Mouse (Mus musculus) embryonic facial prominence, embryonic 12.5 days (tissue): ENCODE data around the gene Sdsl. TPM values are rescaled to one million over a fixed set of nuclear protein-coding genes. Genes with fewer than 3 reads are reported as not detected.
"Not testable (repeated sequence)": the region's sequence is repeated elsewhere in the genome, so short reads cannot be mapped to it uniquely, and the experiment has no call there.

ENCODE experiments used
- ATAC-seq: fragments of 200-750 bp; cut with Nextera tagmentation; 2 replicates; pipeline ENCODE4 v1.8.0; 2017; ENCODE audit not compliant: insufficient number of reproducible peaks, insufficient read depth, low FRiP score, low TSS enrichment
- H3K27ac ChIP-seq: fragments of 300-500 bp; sonication (generic); 2 replicates; pipeline ENCODE4 v1.5.1; 2016; ENCODE audit warnings: mild to moderate bottlenecking
- H3K27me3 ChIP-seq: fragments of 300-500 bp; sonication (generic); 2 replicates; pipeline ENCODE4 v1.6.1; 2016; ENCODE audit warnings: mild to moderate bottlenecking, moderate library complexity
- H3K36me3 ChIP-seq: fragments of 300-500 bp; sonication (generic); 2 replicates; pipeline ENCODE4 v1.6.1; 2016; ENCODE audit warnings: mild to moderate bottlenecking
- H3K4me1 ChIP-seq: fragments of 300-500 bp; sonication (generic); 2 replicates; pipeline ENCODE4 v1.6.1; 2016
- H3K4me2 ChIP-seq: fragments of 300-500 bp; sonication (generic); replicated peaks from 2 replicates; pipeline ENCODE4 v1.6.1; 2016; ENCODE audit warnings: mild to moderate bottlenecking, moderate library complexity
- H3K4me3 ChIP-seq: fragments of 300-500 bp; sonication (generic); 2 replicates; pipeline ENCODE4 v1.5.1; 2016; ENCODE audit warnings: mild to moderate bottlenecking
- H3K9ac ChIP-seq: fragments of 300-500 bp; sonication (generic); 2 replicates; pipeline ENCODE4 v1.6.1; 2016; ENCODE audit warnings: mild to moderate bottlenecking, moderate library complexity
- H3K9me3 ChIP-seq: fragments of 300-500 bp; sonication (generic); 2 replicates; pipeline ENCODE4 v1.6.1; 2016; ENCODE audit warnings: mild to moderate bottlenecking, moderate library complexity
- WGBS: fragments of 180-500 bp; shearing (Covaris S2); methylation state at CpG from one replicate; pipeline ENCODE4 v1.1.7; 2016; 5-methylcytosine and 5-hydroxymethylcytosine counted together
- polyA plus RNA-seq: library from polyadenylated mRNA; unstranded; fragments of >200 nt; fragmentation: Nextera tagmentation; extraction: Ambion mirVana; gene quantifications from 2 replicates; pipeline ENCODE4 v1.2.1, GENCODE M21; 2016

Sdsl gene
- polyA plus RNA-seq, 1 experiment from 2014 or later, result 4.4 TPM

GRCm38 (mm10) chr5:120505781-120506180 is 33.2 kb upstream of the Sdsl start:
- Histone ChIP-seq H3K36me3 (no peaks in the 10 kb centered on the region), H3K4me2 (no peak overlapping the region), H3K9me3 (no peaks in the 10 kb centered on the region), H3K9ac (no peak overlapping the region), H3K4me1 (peaks cover 20% of the 10 kb centered on the region), H3K27ac (no peak overlapping the region), H3K4me3 (no peak overlapping the region), H3K27me3 (no peaks in the 10 kb centered on the region)
- ATAC-seq, result no peak
- WGBS, result 67% methylated on average over 9 of the region's 9 CpGs

- Histone ChIP-seq H3K9me3 (no peaks in the 10 kb centered on the region), H3K36me3 (no peaks in the 10 kb centered on the region), H3K4me3 (no peak overlapping the region), H3K4me2 (0 out of 2 replicates have a peak overlapping the region, but pooled peaks have one; percentile 4), H3K9ac (no peak overlapping the region), H3K4me1 (peaks cover 20% of the 10 kb centered on the region), H3K27me3 (no peaks in the 10 kb centered on the region), H3K27ac (no peak overlapping the region)
- no peak for ATAC-seq
- 21% methylated on average over 16 of the region's 16 CpGs for WGBS
These were observed 32.8 kb upstream of the Sdsl start for GRCm38 (mm10) chr5:120505368-120505767.

GRCm38 (mm10) chr5:120503144-120503795 is 30.7 kb upstream of the Sdsl start, which contains the start of gene Plbd2:
Gene Plbd2, minus strand, starts transcription at chr5:120503625.
- Histone ChIP-seq H3K4me1 (peaks cover 20% of the 10 kb centered on the region), H3K36me3 (peaks cover 5% of the 10 kb centered on the region; the same call in 1 of the 2 replicates), H3K4me3 (peak within 1 kb of the TSS; percentile 96), H3K4me2 (peak within 1 kb of the TSS; percentile 78), H3K9ac (peak within 1 kb of the TSS; percentile 89), H3K27ac (no peak within 1 kb of the TSS), H3K9me3 (no peaks in the 10 kb centered on the region), H3K27me3 (no peaks in the 10 kb centered on the region)
- peak; percentile 61; the same call in 1 of the 2 replicates for ATAC-seq
- WGBS, result under 1% methylated on average over 52 of the region's 55 CpGs

- Histone ChIP-seq H3K4me1 (peaks cover 20% of the 10 kb centered on the region), H3K27ac (no peak overlapping the region), H3K27me3 (no peaks in the 10 kb centered on the region), H3K4me3 (peak overlapping the region; percentile 96), H3K4me2 (peak overlapping the region; percentile 78), H3K9ac (peak overlapping the region; percentile 89), H3K9me3 (no peaks in the 10 kb centered on the region), H3K36me3 (peaks cover 7% of the 10 kb centered on the region; the same call in 1 of the 2 replicates)
- WGBS, result 4% methylated on average over 12 of the region's 12 CpGs
- ATAC-seq, result no peak
These were observed 30.1 kb upstream of the Sdsl start for GRCm38 (mm10) chr5:120502675-120503143.

- H3K27me3 ChIP-seq, result no peaks in the 10 kb centered on the region
- no peak for ATAC-seq
- peaks cover 20% of the 10 kb centered on the region for H3K4me1 ChIP-seq
- H3K27ac ChIP-seq, result no peak overlapping the region
- no peaks in the 10 kb centered on the region for H3K9me3 ChIP-seq
- peaks cover 7% of the 10 kb centered on the region; the same call in 1 of the 2 replicates for H3K36me3 ChIP-seq
- H3K9ac ChIP-seq, result peak overlapping the region; percentile 89; the same call in 1 of the 2 replicates
- peak overlapping the region; percentile 78 for H3K4me2 ChIP-seq
- WGBS, result 63% methylated on average over 9 of the region's 9 CpGs
- peak overlapping the region; percentile 96 for H3K4me3 ChIP-seq
These were observed 29.6 kb upstream of the Sdsl start for GRCm38 (mm10) chr5:120502147-120502621.

GRCm38 (mm10) chr5:120500609-120501008 is 28.0 kb upstream of the Sdsl start:
- H3K9ac ChIP-seq, H3K27me3 ChIP-seq, H3K9me3 ChIP-seq, H3K4me2 ChIP-seq, ATAC-seq, H3K4me3 ChIP-seq, H3K27ac ChIP-seq: not testable (repeated sequence)
- Histone ChIP-seq H3K36me3 (peaks cover 12% of the 10 kb centered on the region; the same call in 1 of the 2 replicates), H3K4me1 (peaks cover 16% of the 10 kb centered on the region)
- WGBS, result 86% methylated on average over 9 of the region's 9 CpGs

GRCm38 (mm10) chr5:120499202-120499601 is 26.6 kb upstream of the Sdsl start:
- ATAC-seq, result no peak
- Histone ChIP-seq H3K9ac (no peak overlapping the region), H3K27me3 (no peaks in the 10 kb centered on the region), H3K36me3 (peaks cover 16% of the 10 kb centered on the region; the same call in 1 of the 2 replicates), H3K4me1 (peaks cover 13% of the 10 kb centered on the region), H3K9me3 (no peaks in the 10 kb centered on the region), H3K27ac (no peak overlapping the region), H3K4me3 (no peak overlapping the region), H3K4me2 (no peak overlapping the region)
- WGBS, result 81% methylated on average over 4 of the region's 4 CpGs

GRCm38 (mm10) chr5:120497071-120497470 is 24.5 kb upstream of the Sdsl start:
- peaks cover 4% of the 10 kb centered on the region; the same call in 1 of the 2 replicates for H3K4me1 ChIP-seq
- no peak for ATAC-seq
- H3K4me2 ChIP-seq, result no peak overlapping the region
- 87% methylated on average over 3 of the region's 3 CpGs for WGBS
- H3K36me3 ChIP-seq, result peaks cover 28% of the 10 kb centered on the region
- H3K27ac ChIP-seq, result no peak overlapping the region
- no peaks in the 10 kb centered on the region for H3K9me3 ChIP-seq
- H3K4me3 ChIP-seq, result no peak overlapping the region
- no peak overlapping the region for H3K9ac ChIP-seq
- H3K27me3 ChIP-seq, result no peaks in the 10 kb centered on the region

GRCm38 (mm10) chr5:120495703-120496226 is 23.2 kb upstream of the Sdsl start:
- 90% methylated on average over 13 of the region's 13 CpGs for WGBS
- Histone ChIP-seq H3K36me3 (peaks cover 35% of the 10 kb centered on the region), H3K27ac (no peak overlapping the region)

GRCm38 (mm10) chr5:120495064-120495702 is 22.6 kb upstream of the Sdsl start:
- H3K4me1 ChIP-seq, result no peaks in the 10 kb centered on the region
- no peak overlapping the region for H3K4me2 ChIP-seq
- H3K9ac ChIP-seq, result no peak overlapping the region
- ATAC-seq, result no peak
- H3K27me3 ChIP-seq, result no peaks in the 10 kb centered on the region
- H3K36me3 ChIP-seq, result peaks cover 40% of the 10 kb centered on the region
- H3K27ac ChIP-seq, result no peak overlapping the region
- 76% methylated on average over 10 of the region's 10 CpGs for WGBS
- H3K9me3 ChIP-seq, result no peaks in the 10 kb centered on the region
- H3K4me3 ChIP-seq, result no peak overlapping the region

More at GRCm38 (mm10) chr5:120495703-120496226, 23.2 kb upstream of the Sdsl start:
- Histone ChIP-seq H3K9me3 (no peaks in the 10 kb centered on the region), H3K27me3 (no peaks in the 10 kb centered on the region), H3K4me3 (no peak overlapping the region), H3K9ac (no peak overlapping the region), H3K4me2 (no peak overlapping the region), H3K4me1 (no peaks in the 10 kb centered on the region)
- no peak for ATAC-seq

GRCm38 (mm10) chr5:120493873-120494395 is 21.3 kb upstream of the Sdsl start:
- Histone ChIP-seq H3K4me1 (no peaks in the 10 kb centered on the region), H3K27me3 (no peaks in the 10 kb centered on the region), H3K4me3 (no peak overlapping the region), H3K9ac (no peak overlapping the region), H3K36me3 (peaks cover 45% of the 10 kb centered on the region), H3K9me3 (no peaks in the 10 kb centered on the region), H3K4me2 (no peak overlapping the region), H3K27ac (no peak overlapping the region)
- ATAC-seq, result no peak
- WGBS, result 87% methylated on average over 9 of the region's 9 CpGs
